30 mouse cellular contexts compared by ENCODE assay signal in genomic region chr13:99915632-99916031, GRCm38 (mm10). TPM values are rescaled to one million over a fixed set of nuclear protein-coding genes. Genes with fewer than 3 reads are reported as not detected.
A peak's percentile ranks its signal among the peaks of the same experiment; 100 is the strongest.
DNase-seq lines count a peak whose midpoint lies in the region; ATAC-seq and TF ChIP-seq lines count a peak whose summit lies in the region.
"Had no signal": no experiment of that assay in that cellular context is flagged by ENCODE, and none has a peak within 500 bp of the region (broad histone marks: within the 10 kb centered on the region; RNA-seq: fewer than 3 reads in every experiment).

No protein-coding gene starts in this region.

- no peaks in the 10 kb centered on the region for H3K27me3 ChIP-seq in kidney, embryonic 15.5 days
- no peaks in the 10 kb centered on the region for H3K27me3 ChIP-seq in kidney, postnatal 0 days (ENCODE audit: insufficient read depth, low read length)
- H3K27me3 ChIP-seq: CH12.LX; embryonic facial prominence, embryonic 13.5 days; embryonic facial prominence, embryonic 15.5 days; forebrain, embryonic 12.5 days had no signal

- WGBS in kidney, embryonic 15.5 days: 56% methylated on average over 5 of the region's 5 CpGs
- 44% methylated on average over 5 of the region's 5 CpGs for WGBS in kidney, postnatal 0 days

- no peak overlapping the region for H3K9ac ChIP-seq in kidney, embryonic 15.5 days
- no peak overlapping the region for H3K9ac ChIP-seq in kidney, postnatal 0 days (ENCODE audit: low read depth, low read length)
- H3K9ac ChIP-seq: embryonic facial prominence, embryonic 13.5 days; embryonic facial prominence, embryonic 15.5 days; forebrain, embryonic 12.5 days had no signal

- TF ChIP-seq CTCF in kidney, postnatal 0 days (IDR thresholded peaks at IDR 0.05; ENCODE audit: low read depth): no peak

- H3K9me3 ChIP-seq in kidney, embryonic 15.5 days (replicated peaks): no peaks in the 10 kb centered on the region
- H3K9me3 ChIP-seq in kidney, postnatal 0 days (replicated peaks; ENCODE audit: low read length): no peaks in the 10 kb centered on the region
- H3K9me3 ChIP-seq: embryonic facial prominence, embryonic 13.5 days; embryonic facial prominence, embryonic 15.5 days; forebrain, embryonic 10.5 days; forebrain, embryonic 12.5 days had no signal

- H3K36me3 ChIP-seq in kidney, embryonic 15.5 days: no peaks in the 10 kb centered on the region
- H3K36me3 ChIP-seq in kidney, postnatal 0 days (ENCODE audit: insufficient read depth, low read length): no peaks in the 10 kb centered on the region
- H3K36me3 ChIP-seq: embryonic facial prominence, embryonic 13.5 days; embryonic facial prominence, embryonic 15.5 days; forebrain, embryonic 10.5 days; forebrain, embryonic 12.5 days; G1E had no signal

- no peak overlapping the region for H3K4me2 ChIP-seq in kidney, embryonic 15.5 days
- no peak overlapping the region for H3K4me2 ChIP-seq in kidney, postnatal 0 days (ENCODE audit: low read length)
- H3K4me2 ChIP-seq: embryonic facial prominence, embryonic 13.5 days; embryonic facial prominence, embryonic 15.5 days; forebrain, embryonic 12.5 days had no signal

- H3K4me1 ChIP-seq in kidney, embryonic 15.5 days: peaks cover 7% of the 10 kb centered on the region; the same call in 1 of the 2 replicates
- no peaks in the 10 kb centered on the region for H3K4me1 ChIP-seq in kidney, postnatal 0 days (replicated peaks; ENCODE audit: insufficient read depth, low read length)
- H3K4me1 ChIP-seq: embryonic facial prominence, embryonic 15.5 days; forebrain, embryonic 10.5 days; forebrain, embryonic 12.5 days had no signal

- ATAC-seq in kidney, embryonic 15.5 days (replicated peaks; ENCODE audit: low FRiP score): peak; percentile 54; the same call in 1 of the 2 replicates
- no peak for ATAC-seq in kidney, postnatal 0 days (replicated peaks; ENCODE audit: low FRiP score, low read depth)
- ATAC-seq: activated CD4-positive, CD25-positive, alpha-beta regulatory T cell, adult 4 months; CD4-positive, CD25-positive, alpha-beta regulatory T cell, adult 4 months; forebrain, embryonic 14.5 days; forebrain, embryonic 16.5 days; Patski had no signal

- no peak for DNase-seq in kidney, adult 9 months
- peak; percentile 8 for DNase-seq in kidney, postnatal 0 days (ENCODE audit: low spot score)
- DNase-seq in kidney, postnatal 10 days: no peak
- peak; percentile 4 to 8 for DNase-seq in spleen, postnatal 36 days (ENCODE audit: low spot score in 2 of 2)
- no peak for DNase-seq in spleen, postnatal 4 days (ENCODE audit: low spot score in 2 of 2)
- no peak for DNase-seq in adipocyte (ENCODE audit: low spot score)
- DNase-seq: adrenal gland, adult 2 months; adrenal gland, postnatal 10 days; adrenal gland, postnatal 25 days; B cell, adult 2 months; cerebellum, adult 11 months; cerebellum, adult 18-20 months; cerebellum, adult 8-10 months; cerebellum, adult 9-11 months; cerebellum, postnatal 14 days; cerebellum, postnatal 36 days; embryo, embryonic 11 days had no signal

- no peak overlapping the region for H3K27ac ChIP-seq in kidney, embryonic 15.5 days
- no peak overlapping the region for H3K27ac ChIP-seq in kidney, postnatal 0 days
- H3K27ac ChIP-seq: embryonic facial prominence, embryonic 13.5 days; embryonic facial prominence, embryonic 15.5 days; forebrain, embryonic 10.5 days; forebrain, embryonic 12.5 days had no signal

- no peak overlapping the region for H3K4me3 ChIP-seq in kidney, embryonic 15.5 days (replicated peaks)
- no peak overlapping the region for H3K4me3 ChIP-seq in kidney, postnatal 0 days (replicated peaks; ENCODE audit: low read depth, low read length)
- H3K4me3 ChIP-seq: embryonic facial prominence, embryonic 13.5 days; embryonic facial prominence, embryonic 15.5 days; erythroblast, embryonic 14.5 days; forebrain, embryonic 10.5 days; forebrain, embryonic 12.5 days had no signal

RNA-seq across cellular contexts. Expression of gene Cartpt, which starts 14.7 kb away (rescaled TPM):
- 0.93 and 4.7 TPM in 2 replicates for polyA plus RNA-seq in kidney, embryonic 15.5 days (2015; fragmentation: Nextera tagmentation; extraction: Ambion mirVana)
- 0.16 TPM in 1 of 2 replicates, not detected in the other for polyA plus RNA-seq in kidney, postnatal 0 days (2015; fragmentation: Nextera tagmentation; extraction: Ambion mirVana)
- polyA plus RNA-seq: activated CD4-positive, CD25-positive, alpha-beta regulatory T cell, adult 4 months; CD4-positive, CD25-positive, alpha-beta regulatory T cell, adult 4 months; erythroblast, embryonic 14.5 days; G1E; Patski had no signal

Comparison
In these comparisons a context has a peak if more than half of its experiments do, and no peak if none do; other contexts are left out.
1. DNase-seq: peak in kidney, postnatal 0 days (single experiment) and spleen, postnatal 36 days (2 of 2); none in kidney, adult 9 months (single experiment), kidney, postnatal 10 days (single experiment), spleen, postnatal 4 days (0 of 2) and adipocyte (single experiment).